Mouse (Mus musculus): ENCODE data around the gene Pex5. TPM values are rescaled to one million over a fixed set of nuclear protein-coding genes. Genes with fewer than 3 reads are reported as not detected.

Gene Pex5
- polyA plus RNA-seq, 1 experiment from 2014 or later = 67.2 TPM

DNA sequence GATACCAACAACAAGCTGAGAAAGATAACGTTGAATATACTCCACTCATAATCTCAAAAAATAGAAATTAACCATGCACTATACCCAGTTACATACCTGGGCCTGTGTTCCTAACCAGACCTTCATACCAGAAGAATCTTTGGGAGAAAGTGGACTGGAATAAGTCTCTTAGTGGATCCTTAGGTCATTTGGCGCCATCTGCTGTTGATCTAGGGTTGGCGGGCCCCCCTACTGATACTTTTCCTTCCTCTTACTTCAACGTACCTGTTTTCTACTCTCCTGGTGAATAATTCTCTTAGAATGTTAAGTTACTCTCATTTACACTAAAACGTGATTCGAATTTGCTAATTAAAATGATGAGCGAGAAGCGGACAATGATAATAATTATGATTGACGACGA lies 35.5 kb downstream of the Pex5 start:
- ATAC-seq = no peak
- no peak overlapping the region for H3K27ac ChIP-seq
- 38% methylated on average over 10 of the region's 10 CpGs for WGBS
- H3K9ac ChIP-seq = no peak overlapping the region
- H3K4me2 ChIP-seq = no peak overlapping the region
- no peaks in the 10 kb centered on the region for H3K4me1 ChIP-seq
- no peaks in the 10 kb centered on the region for H3K9me3 ChIP-seq (replicated peaks)
- no peaks in the 10 kb centered on the region for H3K27me3 ChIP-seq
- H3K36me3 ChIP-seq (ENCODE audit: poor library complexity, severe bottlenecking) = no peaks in the 10 kb centered on the region
- no peak overlapping the region for H3K4me3 ChIP-seq

DNA sequence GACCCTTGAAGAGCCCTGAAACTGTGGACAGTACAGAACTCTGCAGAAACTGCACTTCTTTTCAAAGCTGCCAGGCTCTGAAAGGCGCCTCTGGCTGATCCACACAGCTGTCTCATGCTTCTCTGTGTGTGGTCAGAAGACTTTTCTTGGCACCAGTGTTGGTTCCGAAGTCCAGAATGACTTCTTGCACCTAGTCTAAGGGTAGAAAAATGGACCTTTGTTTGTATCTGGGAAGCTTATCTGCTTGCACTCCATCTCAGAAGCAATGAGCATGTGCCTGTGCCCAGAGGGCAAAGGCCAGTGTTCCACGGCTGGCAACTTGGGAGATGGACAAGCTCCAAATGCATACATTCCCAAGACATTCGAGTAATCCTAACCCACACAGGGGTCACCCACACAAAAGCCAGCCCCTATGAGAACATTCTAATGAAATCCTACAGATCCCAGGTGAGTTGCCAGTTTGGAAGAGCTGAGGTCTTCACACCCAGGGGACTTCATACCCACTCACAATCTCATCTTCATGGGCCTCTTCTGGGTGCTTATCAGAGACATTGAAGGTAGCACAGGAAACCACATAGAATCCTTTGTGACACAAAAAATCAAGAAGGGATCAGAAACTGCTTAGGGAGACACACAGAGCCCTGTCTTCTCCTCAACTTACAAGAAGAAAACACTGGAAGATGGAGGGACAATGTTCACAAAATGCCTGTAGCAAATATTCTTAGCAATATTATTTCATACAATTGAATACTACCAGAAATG lies 37.2 kb downstream of the Pex5 start:
- ATAC-seq = no peak
- no peak overlapping the region for H3K4me3 ChIP-seq
- H3K36me3 ChIP-seq (ENCODE audit: poor library complexity, severe bottlenecking) = no peaks in the 10 kb centered on the region
- H3K27me3 ChIP-seq = no peaks in the 10 kb centered on the region
- no peak overlapping the region for H3K27ac ChIP-seq
- no peak overlapping the region for H3K9ac ChIP-seq
- 69% methylated on average over 4 of the region's 4 CpGs for WGBS
- no peaks in the 10 kb centered on the region for H3K4me1 ChIP-seq
- H3K4me2 ChIP-seq = no peak overlapping the region
- H3K9me3 ChIP-seq (replicated peaks) = no peaks in the 10 kb centered on the region

DNA sequence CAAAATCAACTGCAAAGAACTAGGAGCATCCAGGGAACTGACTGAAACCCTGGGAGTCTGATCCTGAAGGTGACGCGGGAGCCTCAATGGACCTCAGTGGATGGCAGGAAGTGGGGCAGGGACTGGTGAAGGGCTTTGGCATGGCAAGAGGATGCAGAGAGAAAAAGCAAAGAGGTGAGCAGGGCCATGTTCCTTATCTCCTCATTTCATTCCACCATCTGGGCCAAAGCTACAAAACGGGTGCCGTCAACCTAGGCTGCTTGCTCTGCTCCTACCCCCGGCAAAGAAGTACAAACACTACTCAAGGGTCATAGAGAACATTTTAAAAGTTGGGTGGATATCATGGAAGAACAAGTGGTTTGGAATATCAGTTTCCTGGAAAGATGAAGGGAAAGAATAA lies 38.6 kb downstream of the Pex5 start:
- H3K9ac ChIP-seq = no peak overlapping the region
- no peaks in the 10 kb centered on the region for H3K4me1 ChIP-seq
- no peak overlapping the region for H3K27ac ChIP-seq
- H3K9me3 ChIP-seq (replicated peaks) = no peaks in the 10 kb centered on the region
- no peaks in the 10 kb centered on the region for H3K36me3 ChIP-seq (ENCODE audit: poor library complexity, severe bottlenecking)
- H3K4me2 ChIP-seq = no peak overlapping the region
- H3K27me3 ChIP-seq = no peaks in the 10 kb centered on the region
- ATAC-seq = no peak
- no peak overlapping the region for H3K4me3 ChIP-seq
- WGBS = 94% methylated on average over 5 of the region's 5 CpGs

DNA sequence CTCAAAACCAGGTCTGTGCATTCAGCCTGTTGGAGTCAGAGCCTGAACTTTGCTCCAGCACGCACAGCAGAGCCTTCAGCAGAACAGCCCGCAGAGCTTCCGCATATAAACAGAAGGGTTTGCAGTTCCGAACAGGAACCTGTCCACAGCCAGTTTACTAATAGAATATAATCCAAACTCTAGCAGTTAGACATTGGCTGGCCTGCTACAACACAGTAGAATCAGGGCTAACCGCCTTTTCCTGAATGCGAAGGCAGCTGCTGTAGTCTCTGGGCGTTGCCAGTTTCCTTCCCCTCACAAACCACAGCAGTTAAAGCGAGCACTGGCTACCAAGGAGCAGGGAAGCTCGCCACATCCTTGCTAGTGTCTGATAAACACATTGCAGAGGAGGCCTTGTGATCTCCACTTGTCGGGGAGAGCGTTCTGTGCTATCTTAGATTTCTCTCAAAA lies 39.4 kb downstream of the Pex5 start:
- Histone ChIP-seq H3K27ac (no peak overlapping the region), H3K9me3 (replicated peaks) (no peaks in the 10 kb centered on the region), H3K4me1 (no peaks in the 10 kb centered on the region), H3K27me3 (no peaks in the 10 kb centered on the region), H3K36me3 (ENCODE audit: poor library complexity, severe bottlenecking) (no peaks in the 10 kb centered on the region), H3K4me2 (no peak overlapping the region), H3K4me3 (no peak overlapping the region), H3K9ac (no peak overlapping the region)
- 86% methylated on average over 11 of the region's 11 CpGs for WGBS
- no peak for ATAC-seq

DNA sequence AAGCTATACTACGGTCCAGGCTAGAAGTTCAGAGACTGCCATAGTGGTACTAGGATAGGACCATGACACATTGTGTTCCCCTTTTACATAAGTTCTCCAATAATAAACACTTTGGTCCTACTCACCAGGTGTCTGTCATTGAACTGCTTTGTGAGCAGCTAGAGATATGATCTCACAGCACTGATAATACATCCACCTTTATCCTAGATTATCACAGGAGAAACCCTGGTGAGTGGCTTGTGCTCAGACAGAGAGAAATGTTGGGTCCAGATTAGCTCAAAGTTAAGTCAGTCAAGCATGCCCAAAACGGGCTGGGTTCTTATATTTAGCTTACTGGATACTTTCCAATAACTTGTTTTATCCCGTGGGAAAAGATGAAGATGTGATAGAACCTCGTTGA lies 40.2 kb downstream of the Pex5 start:
- Histone ChIP-seq H3K27me3 (no peaks in the 10 kb centered on the region), H3K36me3 (ENCODE audit: poor library complexity, severe bottlenecking) (no peaks in the 10 kb centered on the region), H3K4me3 (no peak overlapping the region), H3K4me2 (no peak overlapping the region), H3K9me3 (replicated peaks) (no peaks in the 10 kb centered on the region), H3K4me1 (no peaks in the 10 kb centered on the region), H3K27ac (no peak overlapping the region), H3K9ac (no peak overlapping the region)
- no peak for ATAC-seq
- 86% methylated on average over 4 of the region's 4 CpGs for WGBS

DNA sequence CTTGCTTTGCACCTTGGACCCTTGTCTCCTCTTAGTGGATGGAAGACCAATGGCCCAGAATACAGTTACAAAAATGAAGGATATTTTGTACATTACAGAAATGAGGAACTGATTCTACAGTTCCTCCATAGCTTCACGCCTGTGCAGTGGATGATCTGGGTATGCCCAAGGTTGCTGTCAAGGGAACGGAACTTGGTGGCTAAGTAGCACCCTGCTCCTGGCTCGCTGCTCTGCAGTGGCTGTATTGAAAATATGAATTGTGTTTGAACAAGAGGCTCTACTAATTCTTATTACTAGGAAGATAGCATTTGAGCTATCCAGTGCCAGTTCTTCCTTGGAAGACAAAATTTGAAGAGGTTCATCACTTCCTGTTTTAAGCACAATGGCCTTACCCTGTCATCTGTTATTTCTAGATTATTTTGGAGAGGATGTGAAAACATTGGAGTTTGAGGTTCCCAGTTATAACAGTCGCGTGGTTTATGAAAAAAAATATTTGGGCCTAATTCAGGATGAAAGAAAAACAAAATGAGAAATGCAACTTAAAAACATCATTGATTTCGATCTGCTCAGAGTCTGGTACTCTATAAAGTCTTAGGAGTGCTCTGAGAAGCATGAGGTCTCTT lies 41.2 kb downstream of the Pex5 start:
- H3K36me3 ChIP-seq (ENCODE audit: poor library complexity, severe bottlenecking) = no peaks in the 10 kb centered on the region
- no peak overlapping the region for H3K4me3 ChIP-seq
- no peaks in the 10 kb centered on the region for H3K27me3 ChIP-seq
- H3K9me3 ChIP-seq (replicated peaks) = no peaks in the 10 kb centered on the region
- H3K4me1 ChIP-seq = no peaks in the 10 kb centered on the region
- no peak overlapping the region for H3K9ac ChIP-seq
- no peak overlapping the region for H3K4me2 ChIP-seq
- H3K27ac ChIP-seq = no peak overlapping the region
- no peak for ATAC-seq
- WGBS = 92% methylated on average over 6 of the region's 6 CpGs

DNA sequence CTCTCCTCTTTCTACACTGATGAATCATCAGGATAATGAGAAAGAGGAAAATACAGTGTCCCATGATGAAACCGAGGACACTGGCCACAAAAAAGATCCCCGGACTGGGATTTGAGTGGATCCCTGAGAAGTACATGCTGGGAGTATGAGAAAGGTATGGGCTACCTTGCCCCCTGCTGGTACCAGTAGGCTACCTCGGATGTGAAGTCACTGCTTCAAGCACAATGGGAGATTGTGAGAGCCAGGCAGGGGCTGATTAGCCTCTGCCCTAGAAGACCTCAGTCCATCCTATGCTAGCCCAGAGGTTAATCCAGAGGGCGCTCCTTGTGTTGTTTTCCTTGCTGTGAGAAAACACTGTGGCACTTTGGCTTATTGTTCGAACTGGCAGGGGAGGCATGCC lies 50.5 kb downstream of the Pex5 start:
- Histone ChIP-seq H3K4me3 (no peak overlapping the region), H3K4me1 (no peaks in the 10 kb centered on the region), H3K9me3 (replicated peaks) (no peaks in the 10 kb centered on the region), H3K4me2 (no peak overlapping the region), H3K27ac (no peak overlapping the region), H3K9ac (no peak overlapping the region), H3K27me3 (no peaks in the 10 kb centered on the region), H3K36me3 (ENCODE audit: poor library complexity, severe bottlenecking) (no peaks in the 10 kb centered on the region)
- ATAC-seq = no peak
- WGBS = 58% methylated on average over 5 of the region's 5 CpGs

DNA sequence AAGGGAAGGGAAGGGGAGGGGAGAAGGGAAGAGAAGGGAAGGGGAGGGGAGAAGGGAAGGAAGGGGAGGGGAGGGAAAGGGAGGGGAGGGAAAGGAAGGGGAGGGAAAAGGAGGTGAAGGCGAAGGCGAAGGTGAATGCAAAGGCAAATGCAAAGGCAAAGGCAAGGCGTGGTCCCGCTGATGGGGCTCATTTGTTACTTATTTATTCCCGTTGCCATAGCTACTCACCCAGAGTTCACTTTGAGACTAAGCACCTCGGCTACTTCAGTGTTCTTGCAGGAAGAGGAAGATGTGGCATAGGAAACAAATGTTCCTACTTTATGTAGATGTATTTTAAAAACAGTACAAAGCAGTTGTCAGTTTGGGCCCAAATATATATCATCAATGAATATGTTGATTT lies 54.3 kb downstream of the Pex5 start:
- Histone ChIP-seq H3K9me3 (replicated peaks) (no peaks in the 10 kb centered on the region), H3K36me3 (ENCODE audit: poor library complexity, severe bottlenecking) (no peaks in the 10 kb centered on the region), H3K4me3 (no peak overlapping the region), H3K4me1 (no peaks in the 10 kb centered on the region), H3K9ac (no peak overlapping the region), H3K27ac (no peak overlapping the region), H3K27me3 (no peaks in the 10 kb centered on the region), H3K4me2 (no peak overlapping the region)
- no peak for ATAC-seq
- WGBS = 49% methylated on average over 6 of the region's 6 CpGs

DNA sequence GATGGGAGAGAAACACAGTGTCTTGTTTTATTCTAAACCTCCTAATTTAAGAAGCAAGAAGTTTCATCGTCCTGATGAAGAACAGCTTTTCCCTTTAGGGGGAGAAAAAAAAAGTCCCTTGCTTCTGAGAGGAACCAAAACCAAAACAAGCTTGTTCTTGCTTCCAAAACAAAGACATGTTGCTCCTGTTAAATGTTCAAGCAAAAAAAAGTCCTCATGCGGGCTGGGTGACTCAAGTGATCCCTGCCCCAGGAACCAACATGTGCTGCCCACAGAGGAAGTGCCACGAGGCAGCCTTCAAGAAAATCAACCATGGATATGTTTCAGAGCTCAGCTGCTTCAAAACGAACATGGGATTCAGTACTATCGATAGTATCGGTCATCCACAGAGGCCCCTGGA lies 55.9 kb downstream of the Pex5 start:
- Histone ChIP-seq H3K4me3 (no peak overlapping the region), H3K36me3 (ENCODE audit: poor library complexity, severe bottlenecking) (no peaks in the 10 kb centered on the region), H3K27ac (no peak overlapping the region), H3K4me2 (no peak overlapping the region), H3K4me1 (no peaks in the 10 kb centered on the region), H3K27me3 (no peaks in the 10 kb centered on the region), H3K9ac (no peak overlapping the region), H3K9me3 (replicated peaks) (no peaks in the 10 kb centered on the region)
- ATAC-seq = no peak
- WGBS = 86% methylated on average over 6 of the region's 6 CpGs

DNA sequence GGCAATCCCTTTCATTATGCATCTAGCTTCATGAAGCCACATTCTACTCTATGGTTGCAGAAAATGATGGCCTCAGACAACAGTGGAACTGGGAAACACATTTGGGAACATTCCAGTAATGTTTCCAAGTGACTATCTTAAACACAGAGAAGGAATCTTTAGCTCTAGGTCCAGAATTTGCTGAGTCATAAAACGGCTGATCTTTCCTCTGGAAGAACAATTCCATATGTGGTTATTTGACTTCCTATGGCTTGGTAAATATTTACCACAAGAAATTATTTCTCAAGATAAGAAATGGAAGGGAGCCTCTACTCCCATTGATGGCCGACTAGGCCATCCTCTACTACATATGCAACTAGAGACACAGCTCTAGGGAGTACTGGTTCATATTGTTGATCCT lies 61.6 kb downstream of the Pex5 start:
- Histone ChIP-seq H3K9me3 (replicated peaks) (no peaks in the 10 kb centered on the region), H3K36me3 (ENCODE audit: poor library complexity, severe bottlenecking) (no peaks in the 10 kb centered on the region), H3K27me3 (no peaks in the 10 kb centered on the region), H3K4me3 (no peak overlapping the region), H3K9ac (no peak overlapping the region), H3K4me1 (no peaks in the 10 kb centered on the region), H3K27ac (no peak overlapping the region), H3K4me2 (no peak overlapping the region)
- WGBS = 89% methylated on average over 2 of the region's 2 CpGs
- no peak for ATAC-seq
